Comparison of ENCODE assay signal across 8 mouse cellular contexts in genomic region chr17:29615616-29616015, GRCm38 (mm10). TPM values are rescaled to one million over a fixed set of nuclear protein-coding genes. Genes with fewer than 3 reads are reported as not detected.
DNase-seq lines count a peak whose midpoint lies in the region; ATAC-seq and TF ChIP-seq lines count a peak whose summit lies in the region.

No protein-coding gene starts in this region.

- TF ChIP-seq POLR2A in spleen, adult 2 months (IDR thresholded peaks at IDR 0.05; ENCODE audit: low read depth, low read length): no peak

- peak overlapping the region; percentile 80 for H3K4me3 ChIP-seq in spleen, adult 2 months (ENCODE audit: extremely low read depth, insufficient read depth, insufficient read length)
- peak overlapping the region; percentile 99 for H3K4me3 ChIP-seq in neural tube, embryonic 13.5 days

- ATAC-seq in neural tube, embryonic 13.5 days (ENCODE audit: low read depth): no peak
- ATAC-seq in inflammation-experienced regulatory T-cells, adult 6 months: no peak

- H3K4me1 ChIP-seq in spleen, adult 2 months (ENCODE audit: control insufficient read depth, insufficient read depth, insufficient read length): peaks cover 11% of the 10 kb centered on the region; the same call in 1 of the 2 replicates
- H3K4me1 ChIP-seq in neural tube, embryonic 13.5 days (replicated peaks): peaks cover 34% of the 10 kb centered on the region

- WGBS in spleen, adult 2 months: 15% methylated on average over 4 of the region's 4 CpGs
- 13% methylated on average over 4 of the region's 4 CpGs for WGBS in neural tube, embryonic 13.5 days

- DNase-seq in embryo, embryonic 9.5 days (ENCODE audit: extremely low spot score): peak; percentile 23
- DNase-seq in embryo, embryonic 10 days (ENCODE audit: low spot score): no peak
- no peak for DNase-seq in spleen, adult 2 months (ENCODE audit: low read depth in 1 of 2, low spot score in 2 of 2)
- no peak for DNase-seq in spleen, postnatal 36 days (ENCODE audit: low spot score in 2 of 2)
- DNase-seq in induced T-regulatory cell, adult 2 months (ENCODE audit: low read depth): peak; percentile 37
- DNase-seq in frontal cortex, postnatal 14 days (ENCODE audit: low spot score in 2 of 2): no peak

- H3K27ac ChIP-seq in spleen, adult 2 months (ENCODE audit: insufficient read depth, low read length): peak overlapping the region; percentile 88; the same call in 1 of the 2 replicates
- H3K27ac ChIP-seq in neural tube, embryonic 13.5 days (replicated peaks): peak overlapping the region; percentile 94

- no peaks in the 10 kb centered on the region for H3K36me3 ChIP-seq in spleen, adult 2 months (ENCODE audit: control insufficient read depth, insufficient read depth, low read length)
- peaks cover 24% of the 10 kb centered on the region for H3K36me3 ChIP-seq in neural tube, embryonic 13.5 days

- no peak for TF ChIP-seq CTCF in spleen, adult 2 months (IDR thresholded peaks at IDR 0.05; ENCODE audit: extremely low read depth, insufficient read depth, insufficient read length, insufficient replicate concordance)

- H3K4me2 ChIP-seq in neural tube, embryonic 13.5 days: peak overlapping the region; percentile 87

- H3K27me3 ChIP-seq in spleen, adult 2 months (ENCODE audit: control insufficient read depth, insufficient read depth, low read length): no peaks in the 10 kb centered on the region
- no peaks in the 10 kb centered on the region for H3K27me3 ChIP-seq in neural tube, embryonic 13.5 days

- peak overlapping the region; percentile 99 for H3K9ac ChIP-seq in neural tube, embryonic 13.5 days

- H3K9me3 ChIP-seq in neural tube, embryonic 13.5 days: no peaks in the 10 kb centered on the region

RNA-seq across cellular contexts. Expression of gene Gm28043, which starts 0.9 kb away (rescaled TPM):
- polyA plus RNA-seq in spleen, adult 2 months (2012; rRNA removed): 1.3 TPM in 2 replicates
- polyA plus RNA-seq in neural tube, embryonic 13.5 days (2015; fragmentation: Nextera tagmentation; extraction: Ambion mirVana): 2.3 and 3.7 TPM in 2 replicates
- polyA plus RNA-seq in inflammation-experienced regulatory T-cells, adult 6 months (2017; shearing (Covaris generic)): 1 to 10 TPM; 3.7 to 4.4 (median 4.1) TPM

RNA-seq across cellular contexts. Expression of gene Rnf8, which starts 1.0 kb away (rescaled TPM):
- polyA plus RNA-seq in spleen, adult 2 months (2012; rRNA removed): 19.8 and 24.0 TPM in 2 replicates
- polyA plus RNA-seq in neural tube, embryonic 13.5 days (2015; fragmentation: Nextera tagmentation; extraction: Ambion mirVana): 75.5 and 94.0 TPM in 2 replicates
- 10 to 100 TPM; 24.6 to 27.5 (median 24.9) TPM for polyA plus RNA-seq in inflammation-experienced regulatory T-cells, adult 6 months (2017; shearing (Covaris generic))

RNA-seq across cellular contexts. Expression of gene Cmtr1, which starts 44.8 kb away (rescaled TPM):
- 34.3 and 38.5 TPM in 2 replicates for polyA plus RNA-seq in spleen, adult 2 months (2012; rRNA removed)
- polyA plus RNA-seq in neural tube, embryonic 13.5 days (2015; fragmentation: Nextera tagmentation; extraction: Ambion mirVana): 127 and 131 TPM in 2 replicates
- 100 to 1,000 TPM in 1 of 3 experiments, 10 to 100 TPM in 2; 83.4 to 107 (median 98.4) TPM for polyA plus RNA-seq in inflammation-experienced regulatory T-cells, adult 6 months (2017; shearing (Covaris generic))

Comparison
In these comparisons a context has a peak if more than half of its experiments do, and no peak if none do; other contexts are left out.
1. DNase-seq: peak in embryo, embryonic 9.5 days (single experiment) and induced T-regulatory cell, adult 2 months (single experiment); none in embryo, embryonic 10 days (single experiment), spleen, adult 2 months (0 of 2), spleen, postnatal 36 days (0 of 2) and frontal cortex, postnatal 14 days (0 of 2).